Mouse (Mus musculus) heart, embryonic 12.5 days (tissue): ENCODE measurements around the gene Cers1. TPM values are rescaled to one million over a fixed set of nuclear protein-coding genes. Genes with fewer than 3 reads are reported as not detected.

Source experiments
- ATAC-seq: fragments of 200-750 bp; cut with Nextera tagmentation; 2 replicates; pipeline ENCODE4 v1.8.0; 2017; ENCODE audit warnings: moderate TSS enrichment, moderate library complexity; ENCODE audit not compliant: insufficient number of reproducible peaks, low FRiP score
- H3K27ac ChIP-seq: fragments of 300-500 bp; sonication (generic); 2 replicates; pipeline ENCODE4 v1.5.1; 2016; ENCODE audit warnings: mild to moderate bottlenecking, moderate library complexity; ENCODE audit not compliant: poor library complexity, severe bottlenecking
- H3K27me3 ChIP-seq: fragments of 300-500 bp; sonication (generic); replicated peaks from 2 replicates; pipeline ENCODE4 v1.6.1; 2016; ENCODE audit warnings: mild to moderate bottlenecking, moderate library complexity
- H3K36me3 ChIP-seq: fragments of 300-500 bp; sonication (generic); 2 replicates; pipeline ENCODE4 v1.6.1; 2016; ENCODE audit warnings: mild to moderate bottlenecking, moderate library complexity
- H3K4me1 ChIP-seq: fragments of 300-500 bp; sonication (generic); replicated peaks from 2 replicates; pipeline ENCODE4 v1.6.1; 2016; ENCODE audit warnings: mild to moderate bottlenecking
- H3K4me2 ChIP-seq: fragments of 300-500 bp; sonication (generic); 2 replicates; pipeline ENCODE4 v1.6.1; 2016; ENCODE audit warnings: mild to moderate bottlenecking, moderate library complexity
- H3K4me3 ChIP-seq: fragments of 300-500 bp; sonication (generic); 2 replicates; pipeline ENCODE4 v1.5.1; 2016; ENCODE audit warnings: mild to moderate bottlenecking
- H3K9ac ChIP-seq: fragments of 300-500 bp; sonication (generic); 2 replicates; pipeline ENCODE4 v1.6.1; 2016; ENCODE audit warnings: mild to moderate bottlenecking, moderate library complexity
- H3K9me3 ChIP-seq: fragments of 300-500 bp; sonication (generic); replicated peaks from 2 replicates; pipeline ENCODE4 v1.6.1; 2016; ENCODE audit warnings: mild to moderate bottlenecking, moderate library complexity
- WGBS: fragments of 180-500 bp; shearing (Covaris S2); methylation state at CpG from one replicate; pipeline ENCODE4 v1.1.7; 2016; 5-methylcytosine and 5-hydroxymethylcytosine counted together
- polyA plus RNA-seq: library from polyadenylated mRNA; unstranded; fragments of >200 nt; fragmentation: Nextera tagmentation; extraction: Ambion mirVana; gene quantifications from 2 replicates; pipeline ENCODE4 v1.2.1, GENCODE M21; 2016

Cers1 gene
- polyA plus RNA-seq, 1 experiment from 2014 or later: 2.1 TPM

GRCm38 (mm10) chr8:70283136-70284077, 32.2 kb upstream of the Cers1 start:
- 2% methylated on average over 54 of the region's 55 CpGs for WGBS
- H3K27ac ChIP-seq: peak overlapping the region; percentile 61
- no peaks in the 10 kb centered on the region for H3K27me3 ChIP-seq
- peak overlapping the region; percentile 78 for H3K4me3 ChIP-seq
- peaks cover 30% of the 10 kb centered on the region for H3K4me1 ChIP-seq
- ATAC-seq: peak; percentile 49
- H3K4me2 ChIP-seq: peak overlapping the region; percentile 82
- peaks cover 36% of the 10 kb centered on the region for H3K36me3 ChIP-seq
- peak overlapping the region; percentile 95 for H3K9ac ChIP-seq
- H3K9me3 ChIP-seq: no peaks in the 10 kb centered on the region

- no peaks in the 10 kb centered on the region for H3K27me3 ChIP-seq
- H3K9ac ChIP-seq: no peak overlapping the region
- peak overlapping the region; percentile 82 for H3K4me2 ChIP-seq
- H3K4me1 ChIP-seq: peaks cover 20% of the 10 kb centered on the region
- H3K4me3 ChIP-seq: peak overlapping the region; percentile 78; the same call in 1 of the 2 replicates
- H3K9me3 ChIP-seq: no peaks in the 10 kb centered on the region
- peaks cover 42% of the 10 kb centered on the region for H3K36me3 ChIP-seq
- ATAC-seq: no peak
- 77% methylated on average over 5 of the region's 5 CpGs for WGBS
- no peak overlapping the region for H3K27ac ChIP-seq
These were observed 31.2 kb upstream of the Cers1 start for GRCm38 (mm10) chr8:70284421-70284820.

- 92% methylated on average over 15 of the region's 15 CpGs for WGBS
- peaks cover 19% of the 10 kb centered on the region for H3K4me1 ChIP-seq
- no peak overlapping the region for H3K4me2 ChIP-seq
- no peak overlapping the region for H3K27ac ChIP-seq
- no peaks in the 10 kb centered on the region for H3K9me3 ChIP-seq
- H3K27me3 ChIP-seq: no peaks in the 10 kb centered on the region
- no peak overlapping the region for H3K9ac ChIP-seq
- no peak overlapping the region for H3K4me3 ChIP-seq
- H3K36me3 ChIP-seq: peaks cover 51% of the 10 kb centered on the region
- no peak for ATAC-seq
These were observed 30.3 kb upstream of the Cers1 start for GRCm38 (mm10) chr8:70285304-70285703.

GRCm38 (mm10) chr8:70286737-70287136, 28.8 kb upstream of the Cers1 start:
- Histone ChIP-seq H3K4me3 (no peak overlapping the region), H3K27me3 (no peaks in the 10 kb centered on the region), H3K36me3 (peaks cover 64% of the 10 kb centered on the region), H3K9me3 (no peaks in the 10 kb centered on the region), H3K27ac (no peak overlapping the region), H3K4me2 (no peak overlapping the region), H3K4me1 (peaks cover 7% of the 10 kb centered on the region), H3K9ac (no peak overlapping the region)
- 84% methylated on average over 8 of the region's 8 CpGs for WGBS
- ATAC-seq: no peak

- no peak overlapping the region for H3K9ac ChIP-seq
- H3K36me3 ChIP-seq: peaks cover 93% of the 10 kb centered on the region
- no peak overlapping the region for H3K4me3 ChIP-seq
- H3K9me3 ChIP-seq: no peaks in the 10 kb centered on the region
- no peaks in the 10 kb centered on the region for H3K4me1 ChIP-seq
- H3K27me3 ChIP-seq: no peaks in the 10 kb centered on the region
- no peak overlapping the region for H3K4me2 ChIP-seq
- WGBS: 67% methylated on average over 5 of the region's 5 CpGs
- ATAC-seq: no peak
- H3K27ac ChIP-seq: no peak overlapping the region
These were observed 21.6 kb upstream of the Cers1 start for GRCm38 (mm10) chr8:70293988-70294405.

GRCm38 (mm10) chr8:70300881-70301280, 14.7 kb upstream of the Cers1 start:
- H3K4me2 ChIP-seq: no peak overlapping the region; the same call in 1 of the 2 replicates
- no peaks in the 10 kb centered on the region for H3K27me3 ChIP-seq
- H3K9me3 ChIP-seq: no peaks in the 10 kb centered on the region
- H3K9ac ChIP-seq: no peak overlapping the region
- H3K27ac ChIP-seq: no peak overlapping the region
- peaks cover 63% of the 10 kb centered on the region for H3K36me3 ChIP-seq
- ATAC-seq: no peak
- no peak overlapping the region for H3K4me3 ChIP-seq
- H3K4me1 ChIP-seq: peaks cover 25% of the 10 kb centered on the region
- 76% methylated on average over 3 of the region's 3 CpGs for WGBS

- under 1% methylated on average over 40 of the region's 40 CpGs for WGBS
- peak; percentile 90 for ATAC-seq
- Histone ChIP-seq H3K27ac (peak within 1 kb of the TSS; percentile 67; the same call in 1 of the 2 replicates), H3K9ac (peak within 1 kb of the TSS; percentile 94), H3K27me3 (no peaks in the 10 kb centered on the region), H3K4me1 (peaks cover 25% of the 10 kb centered on the region), H3K36me3 (peaks cover 60% of the 10 kb centered on the region), H3K4me3 (peak within 1 kb of the TSS; percentile 96), H3K9me3 (no peaks in the 10 kb centered on the region), H3K4me2 (peak within 1 kb of the TSS; percentile 94)
These were observed 13.2 kb upstream of the Cers1 start, which contains the start of the genes Ddx49 and Cope for GRCm38 (mm10) chr8:70302358-70302890. TSS of gene Ddx49 (minus strand) at chr8:70302489. TSS of gene Cope (plus strand) at chr8:70302518.

GRCm38 (mm10) chr8:70302901-70303300, 12.7 kb upstream of the Cers1 start:
- ATAC-seq: no peak
- H3K9ac ChIP-seq: peak overlapping the region; percentile 94
- peak overlapping the region; percentile 94 for H3K4me2 ChIP-seq
- H3K9me3 ChIP-seq: no peaks in the 10 kb centered on the region
- H3K27ac ChIP-seq: peak overlapping the region; percentile 67; the same call in 1 of the 2 replicates
- no peaks in the 10 kb centered on the region for H3K27me3 ChIP-seq
- peaks cover 60% of the 10 kb centered on the region for H3K36me3 ChIP-seq
- 4% methylated on average over 16 of the region's 16 CpGs for WGBS
- H3K4me1 ChIP-seq: peaks cover 25% of the 10 kb centered on the region
- H3K4me3 ChIP-seq: peak overlapping the region; percentile 96

- no peak for ATAC-seq
- H3K4me2 ChIP-seq: no peak overlapping the region
These were observed 6.3 kb upstream of the Cers1 start for GRCm38 (mm10) chr8:70309311-70309710.

GRCm38 (mm10) chr8:70313399-70313798, 2.2 kb upstream of the Cers1 start:
- Histone ChIP-seq H3K36me3 (peaks cover 52% of the 10 kb centered on the region), H3K4me3 (no peak overlapping the region), H3K4me2 (no peak overlapping the region), H3K4me1 (peaks cover 25% of the 10 kb centered on the region), H3K9me3 (no peaks in the 10 kb centered on the region), H3K27ac (no peak overlapping the region), H3K27me3 (peaks cover 13% of the 10 kb centered on the region; the same call in 1 of the 2 replicates), H3K9ac (no peak overlapping the region)
- WGBS: 71% methylated on average over 2 of the region's 2 CpGs
- ATAC-seq: no peak

More at GRCm38 (mm10) chr8:70309311-70309710, 6.3 kb upstream of the Cers1 start:
- Histone ChIP-seq H3K27ac (no peak overlapping the region), H3K9me3 (no peaks in the 10 kb centered on the region), H3K4me3 (no peak overlapping the region), H3K9ac (no peak overlapping the region), H3K27me3 (no peaks in the 10 kb centered on the region), H3K4me1 (peaks cover 2% of the 10 kb centered on the region), H3K36me3 (peaks cover 90% of the 10 kb centered on the region)
- WGBS: 38% methylated on average over 2 of the region's 2 CpGs
